Mouse (Mus musculus): Measurements from ENCODE around the gene Slc5a11. TPM values are rescaled to one million over a fixed set of nuclear protein-coding genes. Genes with fewer than 3 reads are reported as not detected.

Gene Slc5a11
- polyA plus RNA-seq, 1 experiment from 2014 or later, result 0.08 TPM

- peak; percentile 54 for DNase-seq (ENCODE audit: low spot score)
Measured at GRCm38 (mm10) chr7:123218620-123219019, 4.0 kb downstream of the Slc5a11 start.

DNA sequence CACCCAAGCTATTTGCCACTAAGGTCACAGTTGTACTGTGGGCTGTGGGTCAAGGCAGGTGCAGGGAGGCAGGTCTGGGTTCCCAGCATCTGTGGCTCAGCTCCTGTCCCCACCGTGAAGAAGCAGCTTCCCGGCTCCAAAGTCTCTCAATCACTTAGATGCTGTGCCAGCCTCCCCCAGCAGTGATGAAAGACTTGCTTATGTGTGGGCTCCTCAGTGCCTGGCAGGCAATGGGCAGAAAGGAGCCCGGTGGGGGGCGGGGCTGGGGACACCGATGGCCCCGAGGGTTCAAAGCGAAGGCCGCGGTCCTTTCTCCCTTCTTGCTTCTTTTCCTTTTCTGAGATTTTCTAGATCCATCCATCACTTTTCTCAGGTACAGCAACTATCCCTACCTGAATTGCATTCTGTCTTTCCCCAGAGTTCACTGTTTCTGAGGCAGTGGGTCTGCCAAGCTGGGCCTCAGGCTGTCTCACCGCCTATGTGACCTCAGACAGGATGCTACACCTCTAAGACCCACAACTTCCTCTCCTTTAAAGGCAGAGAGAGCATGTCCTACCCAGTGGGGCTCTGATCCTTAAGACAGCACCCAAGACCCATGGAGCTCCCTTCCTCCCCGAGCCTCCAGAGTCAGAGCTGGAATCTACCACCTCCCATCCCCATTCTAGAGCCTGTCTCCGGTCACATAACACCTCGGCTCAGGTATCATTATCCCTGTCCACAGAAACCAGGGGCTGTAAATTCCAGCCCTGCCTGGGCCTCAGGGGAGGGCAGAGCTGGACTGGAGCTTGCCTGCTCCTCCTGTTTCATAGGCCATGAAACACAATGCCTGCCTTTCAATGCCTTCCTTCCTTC, 5.4 kb downstream of the Slc5a11 start:
- Histone ChIP-seq H3K27me3 (ENCODE audit: insufficient read depth, poor library complexity, severe bottlenecking) (no peaks in the 10 kb centered on the region), H3K27ac (peak overlapping the region; percentile 83), H3K4me3 (no peak overlapping the region), H3K9me3 (no peaks in the 10 kb centered on the region), H3K36me3 (no peaks in the 10 kb centered on the region), H3K4me1 (replicated peaks) (peaks cover 37% of the 10 kb centered on the region)
- no peak for DNase-seq (ENCODE audit: low spot score)
- WGBS, result 81% methylated on average over 13 of the region's 13 CpGs

More at GRCm38 (mm10) chr7:123218620-123219019, 4.0 kb downstream of the Slc5a11 start:
- H3K4me1 ChIP-seq (replicated peaks), result peaks cover 50% of the 10 kb centered on the region
- H3K4me3 ChIP-seq, result no peak overlapping the region
- H3K27me3 ChIP-seq (ENCODE audit: insufficient read depth, poor library complexity, severe bottlenecking), result no peaks in the 10 kb centered on the region
- WGBS, result 22% methylated on average over 6 of the region's 6 CpGs
- H3K9me3 ChIP-seq, result no peaks in the 10 kb centered on the region
- H3K27ac ChIP-seq, result peak overlapping the region; percentile 83
- no peaks in the 10 kb centered on the region for H3K36me3 ChIP-seq

DNA sequence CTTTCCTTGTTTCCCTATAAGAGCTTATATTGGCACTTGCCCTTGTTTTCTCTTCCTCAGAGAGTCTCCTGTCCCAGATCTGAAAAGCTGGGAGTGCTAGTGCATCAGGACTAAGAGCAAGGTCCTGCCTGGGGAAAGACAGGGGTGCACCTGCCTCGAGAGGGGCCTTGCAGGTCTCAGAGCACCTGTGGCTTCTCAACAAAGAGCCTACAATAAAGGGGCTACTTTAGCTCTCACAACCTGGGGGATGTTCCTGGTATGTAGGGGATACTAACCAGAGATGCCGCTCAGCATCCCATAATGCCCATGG, 6.0 kb downstream of the Slc5a11 start:
- Histone ChIP-seq H3K4me1 (replicated peaks) (peaks cover 34% of the 10 kb centered on the region), H3K27me3 (ENCODE audit: insufficient read depth, poor library complexity, severe bottlenecking) (no peaks in the 10 kb centered on the region), H3K27ac (peak overlapping the region; percentile 3), H3K36me3 (no peaks in the 10 kb centered on the region), H3K9me3 (no peaks in the 10 kb centered on the region), H3K4me3 (no peak overlapping the region)
- WGBS, result 73% methylated on average over 2 of the region's 2 CpGs
- DNase-seq (ENCODE audit: low spot score), result no peak

DNA sequence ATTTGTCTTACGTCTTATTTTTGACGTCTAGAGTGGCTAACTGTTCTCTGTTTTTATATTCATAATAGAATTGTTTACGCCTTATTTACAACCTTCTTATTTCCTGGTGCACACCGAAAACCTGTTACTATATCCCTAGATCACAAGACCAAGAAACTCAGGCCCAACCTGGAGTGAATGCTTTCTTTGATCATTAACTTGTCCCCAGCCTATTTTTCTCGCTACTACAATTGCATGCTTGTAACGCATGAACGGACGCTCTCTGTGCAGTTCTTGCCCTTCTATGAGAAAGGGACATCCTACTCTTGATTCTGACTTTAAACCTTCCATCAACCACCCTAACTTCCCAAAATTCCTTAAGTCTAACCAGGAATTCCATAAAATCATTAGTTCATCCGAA, 9.5 kb downstream of the Slc5a11 start:
- no peak overlapping the region for H3K4me3 ChIP-seq
- no peak overlapping the region for H3K27ac ChIP-seq
- no peaks in the 10 kb centered on the region for H3K36me3 ChIP-seq
- H3K9me3 ChIP-seq, result no peaks in the 10 kb centered on the region
- peaks cover 16% of the 10 kb centered on the region for H3K4me1 ChIP-seq (replicated peaks)
- no peaks in the 10 kb centered on the region for H3K27me3 ChIP-seq (ENCODE audit: insufficient read depth, poor library complexity, severe bottlenecking)
- 78% methylated on average over 9 of the region's 9 CpGs for WGBS
- DNase-seq (ENCODE audit: low spot score), result no peak

- no peaks in the 10 kb centered on the region for H3K9me3 ChIP-seq
- H3K4me3 ChIP-seq, result no peak overlapping the region
- 86% methylated on average over 4 of the region's 4 CpGs for WGBS
- DNase-seq (ENCODE audit: low spot score), result no peak
- H3K4me1 ChIP-seq (replicated peaks), result peaks cover 5% of the 10 kb centered on the region; the same call in 1 of the 2 replicates
- no peaks in the 10 kb centered on the region for H3K36me3 ChIP-seq
- no peaks in the 10 kb centered on the region for H3K27me3 ChIP-seq (ENCODE audit: insufficient read depth, poor library complexity, severe bottlenecking)
- H3K27ac ChIP-seq, result no peak overlapping the region
Measured at GRCm38 (mm10) chr7:123225159-123225558, 10.6 kb downstream of the Slc5a11 start.

- H3K27me3 ChIP-seq (ENCODE audit: insufficient read depth, poor library complexity, severe bottlenecking), result no peaks in the 10 kb centered on the region
- H3K36me3 ChIP-seq, result no peaks in the 10 kb centered on the region
- whole genome bisulfite sequencing, result 29% methylated on average over 4 of the region's 4 CpGs
- peaks cover 5% of the 10 kb centered on the region for H3K4me1 ChIP-seq (replicated peaks)
- no peak overlapping the region for H3K4me3 ChIP-seq
- no peak overlapping the region for H3K27ac ChIP-seq
- DNase-seq (ENCODE audit: low spot score), result peak; percentile 36
- H3K9me3 ChIP-seq, result no peaks in the 10 kb centered on the region
Measured at GRCm38 (mm10) chr7:123235449-123235848, 20.9 kb downstream of the Slc5a11 start.

DNA sequence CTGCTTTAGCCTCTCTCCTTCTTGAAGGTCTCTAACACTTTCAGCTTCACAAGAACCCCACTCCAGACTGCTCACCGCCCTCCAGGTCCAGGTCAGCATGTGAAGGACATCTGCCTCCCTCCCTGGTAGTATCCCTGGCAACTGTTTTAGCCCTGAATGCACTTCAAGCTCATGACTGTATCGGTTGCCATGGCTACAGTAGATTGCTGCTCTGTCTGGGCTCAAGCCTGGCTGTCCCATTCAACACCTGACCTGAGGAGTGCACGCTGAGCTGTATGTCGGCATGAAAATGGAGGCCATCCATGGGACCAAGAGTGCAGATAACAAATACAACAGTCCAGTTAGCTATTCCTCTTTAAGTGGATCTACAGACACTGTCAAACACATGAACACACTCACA, 24.0 kb downstream of the Slc5a11 start:
- no peak for DNase-seq (ENCODE audit: low spot score)
- H3K36me3 ChIP-seq, result no peaks in the 10 kb centered on the region
- WGBS, result 75% methylated on average over 4 of the region's 4 CpGs
- no peaks in the 10 kb centered on the region for H3K9me3 ChIP-seq
- H3K4me3 ChIP-seq, result no peak overlapping the region
- peaks cover 5% of the 10 kb centered on the region for H3K4me1 ChIP-seq (replicated peaks)
- H3K27me3 ChIP-seq (ENCODE audit: insufficient read depth, poor library complexity, severe bottlenecking), result no peaks in the 10 kb centered on the region
- no peak overlapping the region for H3K27ac ChIP-seq

- DNase-seq (ENCODE audit: low spot score), result no peak
- no peak overlapping the region for H3K4me3 ChIP-seq
- peaks cover 5% of the 10 kb centered on the region for H3K4me1 ChIP-seq (replicated peaks)
- H3K36me3 ChIP-seq, result no peaks in the 10 kb centered on the region
- H3K27ac ChIP-seq, result no peak overlapping the region
- no peaks in the 10 kb centered on the region for H3K27me3 ChIP-seq (ENCODE audit: insufficient read depth, poor library complexity, severe bottlenecking)
- WGBS, result 73% methylated on average over 6 of the region's 6 CpGs
- no peaks in the 10 kb centered on the region for H3K9me3 ChIP-seq
Measured at GRCm38 (mm10) chr7:123240064-123240463, 25.5 kb downstream of the Slc5a11 start.

DNA sequence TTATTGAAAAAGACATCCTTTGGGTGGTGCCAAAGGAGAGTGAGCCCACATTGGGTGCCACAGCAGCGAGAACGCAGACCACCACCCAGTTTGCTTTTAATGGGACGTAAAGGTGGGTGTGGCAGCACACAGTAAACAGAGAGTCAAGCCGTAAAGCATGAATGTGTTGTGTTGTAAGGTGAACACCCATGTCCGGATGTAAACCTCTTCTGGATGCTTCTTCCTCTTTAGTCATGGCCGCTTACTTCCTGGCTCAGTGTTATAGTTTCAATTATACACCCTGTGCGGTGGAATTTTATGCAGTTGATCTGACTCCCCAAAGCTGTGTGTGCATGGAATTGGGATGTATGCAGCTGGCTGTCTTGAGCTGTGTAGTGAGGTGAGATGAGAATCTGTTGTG, 27.7 kb downstream of the Slc5a11 start:
- peaks cover 5% of the 10 kb centered on the region for H3K4me1 ChIP-seq (replicated peaks)
- H3K4me3 ChIP-seq, result no peak overlapping the region
- H3K9me3 ChIP-seq, result no peaks in the 10 kb centered on the region
- H3K36me3 ChIP-seq, result no peaks in the 10 kb centered on the region
- DNase-seq (ENCODE audit: low spot score), result no peak
- 95% methylated on average over 7 of the region's 7 CpGs for WGBS
- no peaks in the 10 kb centered on the region for H3K27me3 ChIP-seq (ENCODE audit: insufficient read depth, poor library complexity, severe bottlenecking)
- no peak overlapping the region for H3K27ac ChIP-seq

DNA sequence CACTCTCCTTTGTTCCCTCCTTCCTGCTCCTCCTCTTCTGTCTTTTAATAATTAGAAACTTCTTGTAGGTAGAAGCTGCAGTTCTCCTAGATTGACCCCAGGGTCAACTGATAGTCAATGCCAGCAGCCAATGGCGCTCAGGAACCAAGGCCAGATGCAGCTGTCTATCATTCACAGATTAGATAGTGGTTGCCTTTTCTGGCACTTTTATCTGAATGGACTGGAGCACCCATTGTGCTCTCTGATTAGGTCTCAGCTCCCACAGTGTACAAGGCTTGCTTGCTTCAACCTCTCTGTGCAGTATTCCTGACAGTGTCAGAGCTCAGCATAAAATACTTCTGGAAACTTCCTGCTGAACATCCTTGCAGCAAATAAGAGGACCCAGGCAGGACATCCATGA, 30.3 kb downstream of the Slc5a11 start:
- Histone ChIP-seq H3K4me1 (replicated peaks) (no peaks in the 10 kb centered on the region; the same call in 1 of the 2 replicates), H3K36me3 (no peaks in the 10 kb centered on the region), H3K27me3 (ENCODE audit: insufficient read depth, poor library complexity, severe bottlenecking) (no peaks in the 10 kb centered on the region), H3K4me3 (no peak overlapping the region), H3K27ac (no peak overlapping the region), H3K9me3 (no peaks in the 10 kb centered on the region)
- no peak for DNase-seq (ENCODE audit: low spot score)
- WGBS, result 86% methylated on average over 1 of the region's 1 CpGs

GRCm38 (mm10) chr7:123246504-123247084, 32.0 kb downstream of the Slc5a11 start:
- H3K27ac ChIP-seq, result no peak overlapping the region
- no peaks in the 10 kb centered on the region for H3K27me3 ChIP-seq (ENCODE audit: insufficient read depth, poor library complexity, severe bottlenecking)
- H3K36me3 ChIP-seq, result no peaks in the 10 kb centered on the region
- no peak for DNase-seq (ENCODE audit: low spot score)
- 75% methylated on average over 4 of the region's 4 CpGs for WGBS
- no peaks in the 10 kb centered on the region; the same call in 1 of the 2 replicates for H3K4me1 ChIP-seq (replicated peaks)
- H3K4me3 ChIP-seq, result no peak overlapping the region
- H3K9me3 ChIP-seq, result no peaks in the 10 kb centered on the region

- Histone ChIP-seq H3K36me3 (no peaks in the 10 kb centered on the region), H3K27me3 (ENCODE audit: insufficient read depth, poor library complexity, severe bottlenecking) (no peaks in the 10 kb centered on the region), H3K4me1 (replicated peaks) (no peaks in the 10 kb centered on the region; the same call in 1 of the 2 replicates), H3K27ac (no peak overlapping the region), H3K9me3 (no peaks in the 10 kb centered on the region), H3K4me3 (no peak overlapping the region)
- DNase-seq (ENCODE audit: low spot score), result no peak
- WGBS, result 45% methylated on average over 2 of the region's 2 CpGs
Measured at GRCm38 (mm10) chr7:123248166-123248565, 33.6 kb downstream of the Slc5a11 start.

DNA sequence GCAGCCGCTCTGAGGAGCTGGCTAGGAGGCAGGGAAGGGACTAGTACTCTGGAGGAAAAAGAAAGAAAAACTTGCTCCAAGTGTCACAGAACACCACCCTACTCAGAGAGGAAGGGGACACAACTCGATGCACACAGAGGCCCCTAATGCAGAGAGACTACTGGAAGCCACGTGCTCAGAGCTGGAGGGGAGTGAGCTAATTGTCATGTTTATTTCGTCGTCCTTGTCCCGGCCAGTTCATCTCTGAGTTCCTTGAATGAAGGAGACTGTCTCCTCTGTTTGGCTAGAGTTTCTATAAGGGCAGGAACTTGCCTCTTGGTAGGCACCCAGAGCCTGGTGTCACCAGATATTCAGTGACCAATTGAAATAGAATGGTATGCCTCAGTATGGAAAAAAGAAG, 36.8 kb downstream of the Slc5a11 start:
- Histone ChIP-seq H3K27me3 (ENCODE audit: insufficient read depth, poor library complexity, severe bottlenecking) (no peaks in the 10 kb centered on the region), H3K4me1 (replicated peaks) (no peaks in the 10 kb centered on the region; the same call in 1 of the 2 replicates), H3K4me3 (no peak overlapping the region), H3K9me3 (no peaks in the 10 kb centered on the region), H3K27ac (no peak overlapping the region), H3K36me3 (no peaks in the 10 kb centered on the region)
- 57% methylated on average over 6 of the region's 6 CpGs for WGBS
- DNase-seq (ENCODE audit: low spot score), result no peak
